Mouse (Mus musculus) bone marrow macrophage, adult 2 months (primary cell): ENCODE measurements around the gene Tma16.

Source experiments
- CTCF ChIP-seq: IDR thresholded peaks from 2 replicates; pipeline ENCODE4 v1.5.1; 2012; ENCODE audit warnings: low read depth, mild to moderate bottlenecking, low read length, moderate library complexity
- POLR2A ChIP-seq: IDR thresholded peaks from 2 replicates; pipeline ENCODE4 v1.6.1; 2012; ENCODE audit warnings: mild to moderate bottlenecking, low read depth, low read length, borderline replicate concordance

DNA sequence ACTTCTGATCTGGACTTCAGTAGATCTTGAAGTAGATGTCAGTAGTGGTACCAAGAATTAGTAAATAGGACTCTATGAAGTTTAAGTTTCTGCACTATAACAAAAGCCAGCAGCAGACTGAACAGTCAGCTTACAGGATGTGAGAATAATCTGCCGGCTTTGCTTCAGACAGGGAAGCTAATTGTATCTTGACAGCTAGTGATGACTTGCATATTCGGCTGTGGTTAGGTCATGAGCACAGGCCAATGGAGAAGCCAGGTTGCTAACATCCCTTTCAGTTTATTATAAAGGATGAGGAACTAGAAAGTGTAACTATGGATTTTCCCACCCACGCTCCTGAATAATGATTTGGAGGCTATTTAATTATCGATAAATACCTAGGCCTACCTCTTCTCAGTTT, 4.3 kb upstream of the Tma16 start:
- no peak for TF ChIP-seq CTCF
- TF ChIP-seq POLR2A, result no peak
